ENCODE assay signal across 30 mouse cellular contexts in the genomic region with DNA sequence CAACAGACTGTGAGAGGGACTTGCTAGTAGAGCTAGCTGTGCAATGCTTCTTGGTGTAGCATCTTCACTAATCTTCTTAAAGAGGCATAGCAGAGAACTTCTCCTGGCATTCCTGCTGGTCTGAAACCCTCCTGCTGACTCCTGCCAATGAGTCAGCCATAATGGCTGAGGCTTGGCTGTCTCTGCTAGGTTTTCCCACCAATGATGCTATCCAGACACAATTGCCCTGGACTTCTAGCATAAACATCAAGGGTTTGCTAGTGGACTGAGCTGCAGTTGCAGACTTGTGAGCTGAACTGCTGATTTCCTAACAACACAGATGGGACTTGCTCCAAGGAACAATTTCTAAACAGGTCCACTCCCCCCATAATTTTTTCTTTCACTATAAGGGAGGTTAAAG. TPM values are rescaled to one million over a fixed set of nuclear protein-coding genes. Genes with fewer than 3 reads are reported as not detected.
"Had no signal": no experiment of that assay in that cellular context is flagged by ENCODE, and none has a peak within 500 bp of the region (broad histone marks: within the 10 kb centered on the region; RNA-seq: fewer than 3 reads in every experiment).

No protein-coding gene starts in this region.

- H3K4me1 ChIP-seq: limb, embryonic 10.5 days; limb, embryonic 13.5 days; liver, embryonic 12.5 days; liver, embryonic 15.5 days; lung, embryonic 15.5 days; megakaryocyte, embryonic 14.5 days; midbrain, embryonic 10.5 days; midbrain, embryonic 13.5 days; neural tube, embryonic 13.5 days; stomach, embryonic 15.5 days had no signal

- H3K27me3 ChIP-seq: limb, embryonic 13.5 days; liver, embryonic 12.5 days; liver, embryonic 15.5 days; lung, embryonic 15.5 days; midbrain, embryonic 13.5 days; neural tube, embryonic 13.5 days; stomach, embryonic 15.5 days had no signal

- H3K36me3 ChIP-seq: limb, embryonic 10.5 days; limb, embryonic 13.5 days; liver, embryonic 12.5 days; liver, embryonic 15.5 days; lung, embryonic 15.5 days; midbrain, embryonic 10.5 days; midbrain, embryonic 13.5 days; neural tube, embryonic 13.5 days; stomach, embryonic 15.5 days had no signal

- DNase-seq: kidney, adult 9 months; kidney, postnatal 25 days; layer of hippocampus, adult 9-11 months; liver; lung, adult 18-20 months; lung, postnatal 10 days; lung, postnatal 36 days; retina, postnatal 1 day; spleen, adult 18-20 months; thymus, adult 2 months; thymus, postnatal 14 days; thymus, postnatal 4 days had no signal

- H3K4me3 ChIP-seq: layer of hippocampus, adult 2 months; limb, embryonic 10.5 days; limb, embryonic 13.5 days; liver, embryonic 12.5 days; liver, embryonic 15.5 days; lung, embryonic 15.5 days; megakaryocyte, embryonic 14.5 days; midbrain, embryonic 10.5 days; midbrain, embryonic 13.5 days; myocyte; neural tube, embryonic 13.5 days; stomach, embryonic 15.5 days had no signal

- H3K27ac ChIP-seq: layer of hippocampus, adult 2 months; limb, embryonic 10.5 days; limb, embryonic 13.5 days; liver, embryonic 12.5 days; liver, embryonic 15.5 days; lung, embryonic 15.5 days; midbrain, embryonic 10.5 days; midbrain, embryonic 13.5 days; neural tube, embryonic 13.5 days; stomach, embryonic 15.5 days had no signal

RNA-seq across cellular contexts. Expression of gene Ifi27l2b, which starts 3.7 kb away (rescaled TPM):
- total RNA-seq: layer of hippocampus, adult 2 months; layer of hippocampus, postnatal 25 days; left cerebral cortex, adult 18-20 months; left cerebral cortex, postnatal 25 days; neutrophil, adult 5-6 weeks had no signal
- polyA plus RNA-seq: kidney, embryonic 16.5 days; limb, embryonic 10.5 days; limb, embryonic 13.5 days; liver, embryonic 12.5 days; liver, embryonic 15.5 days; lung, embryonic 15.5 days; midbrain, embryonic 10.5 days; midbrain, embryonic 13.5 days; midbrain, embryonic 16.5 days; myocyte; neural tube, embryonic 13.5 days had no signal

RNA-seq across cellular contexts. Expression of gene 9330161L09Rik, which starts 45.7 kb away (rescaled TPM):
- polyA plus RNA-seq: kidney, embryonic 16.5 days; lung, embryonic 15.5 days had no signal
